ENCODE assay signal across 9 mouse cellular contexts in genomic region chr6:125377582-125378451, GRCm38 (mm10). TPM values are rescaled to one million over a fixed set of nuclear protein-coding genes. Genes with fewer than 3 reads are reported as not detected.
DNase-seq lines count a peak whose midpoint lies in the region; ATAC-seq and TF ChIP-seq lines count a peak whose summit lies in the region.
"Had no signal": no experiment of that assay in that cellular context is flagged by ENCODE, and none has a peak within 500 bp of the region (broad histone marks: within the 10 kb centered on the region; RNA-seq: fewer than 3 reads in every experiment).

No protein-coding gene starts in this region.

- ATAC-seq in forebrain, embryonic 14.5 days = peak; percentile 29; the same call in 1 of the 2 replicates
- ATAC-seq in forebrain, embryonic 16.5 days = no peak
- ATAC-seq in kidney, postnatal 0 days (replicated peaks; ENCODE audit: low FRiP score, low read depth) = peak; percentile 48

- intact Hi-C loops in left cerebral cortex, postnatal 14 days (cut with DNase I) = no loop called here

- H3K4me3 ChIP-seq in forebrain, embryonic 14.5 days (ENCODE audit: low read depth, low read length) = no peak overlapping the region
- H3K4me3 ChIP-seq in forebrain, embryonic 16.5 days (replicated peaks; ENCODE audit: low read length) = no peak overlapping the region
- no peak overlapping the region for H3K4me3 ChIP-seq in kidney, postnatal 0 days (replicated peaks; ENCODE audit: low read depth, low read length)

- peaks cover 31% of the 10 kb centered on the region for H3K27me3 ChIP-seq in forebrain, embryonic 14.5 days (replicated peaks; ENCODE audit: control insufficient read depth, insufficient read depth, low read length)
- peaks cover 35% of the 10 kb centered on the region for H3K27me3 ChIP-seq in forebrain, embryonic 16.5 days (replicated peaks; ENCODE audit: control insufficient read depth, insufficient read depth, low read length)
- H3K27me3 ChIP-seq in kidney, postnatal 0 days (ENCODE audit: insufficient read depth, low read length) = no peaks in the 10 kb centered on the region

- H3K4me2 ChIP-seq in forebrain, embryonic 14.5 days (ENCODE audit: low read length) = no peak overlapping the region
- no peak overlapping the region for H3K4me2 ChIP-seq in forebrain, embryonic 16.5 days (ENCODE audit: low read length)
- peak overlapping the region; percentile 4; the same call in 1 of the 2 replicates for H3K4me2 ChIP-seq in kidney, postnatal 0 days (ENCODE audit: low read length)

- H3K36me3 ChIP-seq in forebrain, embryonic 14.5 days (ENCODE audit: control insufficient read depth, insufficient read depth, low read length) = no peaks in the 10 kb centered on the region
- H3K36me3 ChIP-seq in forebrain, embryonic 16.5 days (ENCODE audit: control insufficient read depth, insufficient read depth) = no peaks in the 10 kb centered on the region
- H3K36me3 ChIP-seq in kidney, postnatal 0 days (ENCODE audit: insufficient read depth, low read length) = no peaks in the 10 kb centered on the region
- H3K36me3 ChIP-seq: G1E had no signal

- H3K27ac ChIP-seq in forebrain, embryonic 14.5 days (ENCODE audit: low read depth, low read length) = no peak overlapping the region
- no peak overlapping the region for H3K27ac ChIP-seq in forebrain, embryonic 16.5 days (ENCODE audit: low read length)
- H3K27ac ChIP-seq in kidney, postnatal 0 days = peak overlapping the region; percentile 52

- WGBS in forebrain, embryonic 14.5 days = 47% methylated on average over 14 of the region's 16 CpGs
- 39% methylated on average over 16 of the region's 16 CpGs for WGBS in forebrain, embryonic 16.5 days
- 30% methylated on average over 16 of the region's 16 CpGs for WGBS in kidney, postnatal 0 days

- H3K9me3 ChIP-seq in forebrain, embryonic 14.5 days (replicated peaks; ENCODE audit: control insufficient read depth, low read length) = no peaks in the 10 kb centered on the region
- no peaks in the 10 kb centered on the region for H3K9me3 ChIP-seq in forebrain, embryonic 16.5 days (ENCODE audit: control insufficient read depth, low read length)
- H3K9me3 ChIP-seq in kidney, postnatal 0 days (replicated peaks; ENCODE audit: low read length) = no peaks in the 10 kb centered on the region

- H3K9ac ChIP-seq in forebrain, embryonic 14.5 days (ENCODE audit: low read length) = no peak overlapping the region
- H3K9ac ChIP-seq in forebrain, embryonic 16.5 days (replicated peaks; ENCODE audit: low read depth, low read length) = no peak overlapping the region
- H3K9ac ChIP-seq in kidney, postnatal 0 days (ENCODE audit: low read depth, low read length) = peak overlapping the region; percentile 5; the same call in 1 of the 2 replicates

- no peak for TF ChIP-seq CTCF in kidney, postnatal 0 days (IDR thresholded peaks at IDR 0.05; ENCODE audit: low read depth)

- H3K4me1 ChIP-seq in forebrain, embryonic 14.5 days (ENCODE audit: control insufficient read depth, insufficient read depth, low read length) = no peaks in the 10 kb centered on the region
- H3K4me1 ChIP-seq in forebrain, embryonic 16.5 days (replicated peaks; ENCODE audit: control insufficient read depth, insufficient read depth, low read length) = peaks cover 8% of the 10 kb centered on the region
- H3K4me1 ChIP-seq in kidney, postnatal 0 days (replicated peaks; ENCODE audit: insufficient read depth, low read length) = peaks cover 24% of the 10 kb centered on the region

- DNase-seq in forebrain, embryonic 14.5 days (ENCODE audit: low spot score) = peak; percentile 22
- DNase-seq in adrenal gland, postnatal 10 days = peak; percentile 89
- DNase-seq in heart, adult 8-10 months (ENCODE audit: low spot score) = peak; percentile 59
- DNase-seq in kidney, postnatal 0 days (ENCODE audit: low spot score) = peak; percentile 79
- peak; percentile 91 for DNase-seq in lung, postnatal 36 days
- DNase-seq in urinary bladder, adult 2 months (ENCODE audit: low spot score) = peak; percentile 69
- no peak for DNase-seq in left cerebral cortex, postnatal 14 days (ENCODE audit: low spot score in 2 of 2)

RNA-seq across cellular contexts. Expression of gene Plekhg6, which starts 2.8 kb away (rescaled TPM):
- polyA plus RNA-seq in forebrain, embryonic 14.5 days (2014; fragmentation: Nextera tagmentation; extraction: Ambion mirVana) = 0.16 TPM in 1 of 2 replicates, not detected in the other
- polyA plus RNA-seq in forebrain, embryonic 16.5 days (2015; fragmentation: Nextera tagmentation; extraction: Ambion mirVana) = 0.07 TPM in 1 of 2 replicates, not detected in the other
- under 1 TPM; 0.69 to 0.82 TPM for total RNA-seq in adrenal gland, postnatal 10 days (2021)
- total RNA-seq in heart, adult 8-10 months (2022) = under 1 TPM in 2 of 4 experiments, not detected in 2; 0.06 to 0.09 TPM
- polyA plus RNA-seq in kidney, postnatal 0 days (2015; fragmentation: Nextera tagmentation; extraction: Ambion mirVana) = 3.1 and 3.4 TPM in 2 replicates
- 17.5 and 18.7 TPM in 2 replicates for polyA plus RNA-seq in urinary bladder, adult 2 months (2012; rRNA removed)
- total RNA-seq in left cerebral cortex, postnatal 14 days (2021) = under 1 TPM; 0.13 to 0.30 TPM
- total RNA-seq: G1E had no signal
- polyA plus RNA-seq: G1E had no signal

RNA-seq across cellular contexts. Expression of gene Tnfrsf1a, which starts 28.7 kb away (rescaled TPM):
- polyA plus RNA-seq in forebrain, embryonic 14.5 days (2014; fragmentation: Nextera tagmentation; extraction: Ambion mirVana) = 14.2 and 16.2 TPM in 2 replicates
- polyA plus RNA-seq in forebrain, embryonic 16.5 days (2015; fragmentation: Nextera tagmentation; extraction: Ambion mirVana) = 13.2 and 18.2 TPM in 2 replicates
- total RNA-seq in adrenal gland, postnatal 10 days (2021) = 100 to 1,000 TPM; 168 to 190 TPM
- total RNA-seq in heart, adult 8-10 months (2022) = 10 to 100 TPM; 50.4 to 54.8 (median 52.8) TPM
- 77.9 and 80.4 TPM in 2 replicates for polyA plus RNA-seq in kidney, postnatal 0 days (2015; fragmentation: Nextera tagmentation; extraction: Ambion mirVana)
- polyA plus RNA-seq in urinary bladder, adult 2 months (2012; rRNA removed) = 140 and 152 TPM in 2 replicates
- 10 to 100 TPM; 11.5 to 12.3 TPM for total RNA-seq in left cerebral cortex, postnatal 14 days (2021)
- total RNA-seq: G1E had no signal

RNA-seq across cellular contexts. Expression of gene Scnn1a, which starts 57.4 kb away (rescaled TPM):
- 0.29 and 0.37 TPM in 2 replicates for polyA plus RNA-seq in forebrain, embryonic 14.5 days (2014; fragmentation: Nextera tagmentation; extraction: Ambion mirVana)
- 0.34 and 0.39 TPM in 2 replicates for polyA plus RNA-seq in forebrain, embryonic 16.5 days (2015; fragmentation: Nextera tagmentation; extraction: Ambion mirVana)
- 1 to 10 TPM in 1 of 2 experiments, under 1 TPM in 1; 0.84 to 1.2 TPM for total RNA-seq in adrenal gland, postnatal 10 days (2021)
- under 1 TPM; 0.46 to 0.80 (median 0.58) TPM for total RNA-seq in heart, adult 8-10 months (2022)
- polyA plus RNA-seq in kidney, postnatal 0 days (2015; fragmentation: Nextera tagmentation; extraction: Ambion mirVana) = 19.9 and 22.7 TPM in 2 replicates
- 2.9 and 3.9 TPM in 2 replicates for polyA plus RNA-seq in urinary bladder, adult 2 months (2012; rRNA removed)
- total RNA-seq in left cerebral cortex, postnatal 14 days (2021) = 1 to 10 TPM; 2.9 TPM
- polyA plus RNA-seq: G1E had no signal

Comparison
In these comparisons a context has a peak if more than half of its experiments do, and no peak if none do; other contexts are left out.
1. DNase-seq: peak in forebrain, embryonic 14.5 days (single experiment), adrenal gland, postnatal 10 days (single experiment), heart, adult 8-10 months (single experiment), kidney, postnatal 0 days (single experiment), lung, postnatal 36 days (single experiment) and urinary bladder, adult 2 months (single experiment); none in left cerebral cortex, postnatal 14 days (0 of 2).